ENCODE assay signal across 30 mouse cellular contexts in genomic region chr8:75151743-75152142, GRCm38 (mm10).
"Had no signal": no experiment of that assay in that cellular context is flagged by ENCODE, and none has a peak within 500 bp of the region (broad histone marks: within the 10 kb centered on the region; RNA-seq: fewer than 3 reads in every experiment).

No protein-coding gene starts in this region.

- H3K4me2 ChIP-seq: limb, embryonic 12.5 days; limb, embryonic 13.5 days; limb, embryonic 15.5 days; liver, embryonic 11.5 days; liver, embryonic 12.5 days; liver, embryonic 13.5 days; liver, embryonic 15.5 days; lung, embryonic 14.5 days; lung, embryonic 15.5 days; midbrain, embryonic 11.5 days; midbrain, embryonic 12.5 days; midbrain, embryonic 13.5 days; midbrain, embryonic 15.5 days; neural tube, embryonic 12.5 days had no signal

- H3K9ac ChIP-seq: limb, embryonic 12.5 days; limb, embryonic 13.5 days; limb, embryonic 15.5 days; liver, embryonic 12.5 days; liver, embryonic 13.5 days; liver, embryonic 14.5 days; liver, embryonic 15.5 days; liver, postnatal 0 days; lung, embryonic 14.5 days; lung, embryonic 15.5 days; midbrain, embryonic 12.5 days; midbrain, embryonic 13.5 days; midbrain, embryonic 15.5 days; neural tube, embryonic 12.5 days had no signal

- H3K9me3 ChIP-seq: limb, embryonic 10.5 days; limb, embryonic 12.5 days; limb, embryonic 13.5 days; limb, embryonic 15.5 days; liver, embryonic 12.5 days; liver, embryonic 13.5 days; liver, embryonic 15.5 days; lung, embryonic 15.5 days; megakaryocyte, embryonic 14.5 days; midbrain, embryonic 10.5 days; midbrain, embryonic 12.5 days; midbrain, embryonic 13.5 days; midbrain, embryonic 15.5 days; neural tube, embryonic 12.5 days had no signal

- H3K4me3 ChIP-seq: limb, embryonic 10.5 days; limb, embryonic 12.5 days; limb, embryonic 13.5 days; limb, embryonic 15.5 days; liver, embryonic 12.5 days; liver, embryonic 13.5 days; liver, embryonic 15.5 days; lung, embryonic 15.5 days; megakaryocyte, embryonic 14.5 days; midbrain, embryonic 10.5 days; midbrain, embryonic 12.5 days; midbrain, embryonic 13.5 days; midbrain, embryonic 15.5 days; myocyte; neural tube, embryonic 12.5 days had no signal

- H3K27ac ChIP-seq: limb, embryonic 10.5 days; limb, embryonic 12.5 days; limb, embryonic 13.5 days; limb, embryonic 15.5 days; liver, embryonic 12.5 days; liver, embryonic 13.5 days; liver, embryonic 14.5 days; liver, embryonic 15.5 days; lung, embryonic 15.5 days; macrophage; midbrain, embryonic 10.5 days; midbrain, embryonic 12.5 days; midbrain, embryonic 13.5 days; midbrain, embryonic 15.5 days; neural tube, embryonic 12.5 days had no signal

- DNase-seq: liver; liver, embryonic 13.5 days; liver, postnatal 0 days; lung, adult 18-20 months; lung, adult 2 months; lung, embryonic 14.5 days; lung, postnatal 10 days; lung, postnatal 14 days; lung, postnatal 36 days; midbrain, embryonic 14.5 days had no signal

- H3K36me3 ChIP-seq: limb, embryonic 10.5 days; limb, embryonic 12.5 days; limb, embryonic 13.5 days; limb, embryonic 15.5 days; liver, embryonic 12.5 days; liver, embryonic 13.5 days; liver, embryonic 15.5 days; lung, embryonic 15.5 days; midbrain, embryonic 10.5 days; midbrain, embryonic 12.5 days; midbrain, embryonic 13.5 days; midbrain, embryonic 15.5 days; neural tube, embryonic 12.5 days had no signal

- ATAC-seq: liver, embryonic 12.5 days; liver, postnatal 0 days; lung, postnatal 0 days; midbrain, embryonic 13.5 days; midbrain, embryonic 15.5 days; midbrain, embryonic 16.5 days had no signal

- H3K27me3 ChIP-seq: limb, embryonic 12.5 days; limb, embryonic 13.5 days; limb, embryonic 15.5 days; liver, embryonic 12.5 days; liver, embryonic 13.5 days; liver, embryonic 15.5 days; lung, embryonic 15.5 days; midbrain, embryonic 12.5 days; midbrain, embryonic 13.5 days; midbrain, embryonic 15.5 days; neural tube, embryonic 12.5 days had no signal

- H3K4me1 ChIP-seq: limb, embryonic 10.5 days; limb, embryonic 12.5 days; limb, embryonic 13.5 days; limb, embryonic 15.5 days; liver, embryonic 12.5 days; lung, embryonic 15.5 days; midbrain, embryonic 10.5 days; midbrain, embryonic 12.5 days; midbrain, embryonic 13.5 days; midbrain, embryonic 15.5 days; neural tube, embryonic 12.5 days had no signal
